Mouse (Mus musculus): ENCODE measurements around the gene Dlg2.

Gene Dlg2

GRCm38 (mm10) chr7:91089211-91089930, 612.9 kb downstream of the Dlg2 start:
- in situ Hi-C loops (cut with MboI, MseI), result no loop called here

DNA sequence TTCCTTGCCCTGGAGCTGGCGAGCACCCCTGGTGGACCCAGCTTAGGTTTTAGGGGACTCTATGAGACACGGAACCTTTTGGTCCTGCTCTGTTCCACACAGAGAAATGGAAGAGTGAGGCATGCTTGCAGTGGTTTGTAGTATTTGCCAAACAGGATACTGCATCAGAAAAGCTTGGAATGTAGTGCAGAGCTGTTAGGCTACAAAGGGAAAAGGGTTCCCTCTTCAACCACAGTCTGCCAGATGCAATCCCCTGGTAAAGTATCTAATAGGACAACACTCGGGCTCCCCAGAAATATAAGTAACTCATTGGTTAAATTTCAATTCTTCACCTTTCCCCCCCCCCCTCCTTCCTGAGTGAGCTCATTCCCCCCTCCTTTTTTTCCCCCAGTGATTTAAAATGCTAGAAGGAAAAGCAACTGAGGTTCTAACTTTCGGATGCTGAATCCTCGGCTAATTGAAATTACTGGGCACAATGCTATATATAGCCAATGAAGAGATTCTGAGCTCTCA, 613.9 kb downstream of the Dlg2 start:
- in situ Hi-C loops (cut with MboI, MseI), result no loop called here

DNA sequence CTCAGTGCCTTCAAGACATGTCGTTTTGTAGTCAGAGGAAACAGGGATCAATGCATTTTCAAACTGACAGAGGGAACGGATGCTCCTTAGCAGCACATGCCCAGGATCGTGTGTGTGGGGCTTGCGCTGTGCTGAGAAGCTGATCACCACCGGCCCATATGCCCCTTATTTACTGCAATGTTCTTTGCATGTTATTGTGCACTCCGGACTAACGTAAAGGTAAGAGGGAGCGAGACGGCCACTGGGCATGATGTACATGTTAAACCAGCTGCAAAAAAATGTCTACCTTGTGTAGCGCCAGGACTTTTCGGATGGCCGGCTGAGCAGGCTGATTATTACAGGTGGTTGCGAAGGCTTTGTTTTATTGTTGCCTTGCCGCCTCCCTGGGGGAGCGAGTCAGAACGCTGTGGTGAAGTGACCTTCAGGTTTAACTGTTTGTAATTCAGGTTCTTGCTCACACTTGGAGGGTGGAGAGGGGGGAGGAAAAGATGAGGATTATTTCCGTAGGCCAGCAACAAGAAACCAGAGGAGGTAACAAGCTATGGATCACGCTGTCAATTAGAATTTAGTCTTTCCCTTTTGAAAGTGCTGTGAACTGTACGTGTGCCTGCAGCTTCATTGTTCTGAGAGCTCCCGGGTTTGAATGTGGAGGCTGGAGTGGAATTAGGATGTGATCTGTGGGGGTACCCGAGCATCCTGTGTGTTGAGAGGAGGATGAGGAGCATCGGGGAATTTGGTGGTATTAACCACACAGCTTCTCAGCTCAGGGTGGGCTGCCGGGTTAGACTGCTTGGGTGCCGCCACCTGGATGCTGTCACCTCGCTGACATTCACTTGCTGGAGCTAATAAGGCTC, 614.6 kb downstream of the Dlg2 start:
- in situ Hi-C loops (cut with MboI, MseI), result no loop called here

DNA sequence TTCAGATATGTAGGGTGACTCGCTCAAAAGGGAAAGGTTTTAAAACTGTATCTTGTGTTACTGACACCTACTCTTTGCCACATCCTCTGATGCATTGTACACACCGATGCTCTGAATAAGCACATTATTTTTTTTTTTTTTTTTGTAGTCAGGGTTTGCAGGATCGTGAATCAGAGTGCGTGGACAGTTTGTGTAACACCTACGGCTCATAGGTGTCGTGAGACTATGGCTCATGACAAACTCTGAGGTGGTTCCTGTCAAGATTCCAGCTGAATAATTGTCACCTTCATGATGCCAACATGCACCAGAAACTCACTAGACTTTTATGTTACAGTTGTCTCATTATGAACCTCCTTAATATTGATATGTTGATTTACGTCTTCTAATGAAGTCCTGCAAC, 620.0 kb downstream of the Dlg2 start:
- in situ Hi-C loops (cut with MboI, MseI), result no loop called here

DNA sequence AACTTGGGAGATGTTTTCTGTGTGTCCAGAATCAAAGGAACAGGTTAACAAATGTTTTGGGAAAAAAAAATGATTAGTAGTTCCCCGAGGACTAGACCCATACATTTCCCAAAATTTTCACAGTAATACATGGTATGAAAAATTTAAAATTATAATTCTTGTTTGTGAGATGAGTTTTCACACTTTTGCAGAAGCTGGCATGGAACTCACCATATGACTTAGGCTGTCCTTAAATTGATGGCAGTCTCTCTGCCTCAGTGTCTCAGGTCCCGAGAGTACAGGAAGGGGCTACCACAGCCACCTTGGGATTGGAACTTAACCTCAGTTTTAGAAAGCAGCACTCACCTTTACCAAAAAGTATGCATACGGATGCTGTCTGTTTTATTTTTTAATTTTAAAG, 622.0 kb downstream of the Dlg2 start:
- in situ Hi-C loops (cut with MboI, MseI), result no loop called here

- in situ Hi-C loops (cut with MboI, MseI), result no loop called here
These were observed 633.1 kb downstream of the Dlg2 start for GRCm38 (mm10) chr7:91109575-91109974.

DNA sequence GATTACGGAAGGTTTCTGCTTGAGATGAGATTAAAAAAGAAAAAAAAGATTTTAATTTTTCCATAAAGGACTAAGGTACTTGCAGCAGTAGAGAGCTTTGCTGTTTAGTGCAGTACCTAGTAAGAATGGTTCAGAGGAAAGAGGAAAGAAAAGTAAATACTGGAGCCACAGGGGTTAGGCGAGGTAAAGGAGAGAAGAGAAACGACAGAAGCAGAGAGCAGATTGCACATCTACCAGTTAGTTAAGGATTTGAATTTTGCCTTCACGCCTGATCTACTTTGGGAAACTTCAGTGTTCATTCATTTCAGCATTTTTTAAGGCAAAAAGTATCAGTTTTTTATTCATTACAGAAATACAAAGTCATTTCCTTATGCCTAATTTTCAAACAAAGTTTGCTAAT, 655.7 kb downstream of the Dlg2 start:
- in situ Hi-C loops (cut with MboI, MseI), result no loop called here

GRCm38 (mm10) chr7:91154096-91154495, 677.6 kb downstream of the Dlg2 start:
- in situ Hi-C loops (cut with MboI, MseI), result no loop called here

- in situ Hi-C loops (cut with MboI, MseI), result no loop called here
These were observed 682.7 kb downstream of the Dlg2 start for GRCm38 (mm10) chr7:91159144-91159543.

DNA sequence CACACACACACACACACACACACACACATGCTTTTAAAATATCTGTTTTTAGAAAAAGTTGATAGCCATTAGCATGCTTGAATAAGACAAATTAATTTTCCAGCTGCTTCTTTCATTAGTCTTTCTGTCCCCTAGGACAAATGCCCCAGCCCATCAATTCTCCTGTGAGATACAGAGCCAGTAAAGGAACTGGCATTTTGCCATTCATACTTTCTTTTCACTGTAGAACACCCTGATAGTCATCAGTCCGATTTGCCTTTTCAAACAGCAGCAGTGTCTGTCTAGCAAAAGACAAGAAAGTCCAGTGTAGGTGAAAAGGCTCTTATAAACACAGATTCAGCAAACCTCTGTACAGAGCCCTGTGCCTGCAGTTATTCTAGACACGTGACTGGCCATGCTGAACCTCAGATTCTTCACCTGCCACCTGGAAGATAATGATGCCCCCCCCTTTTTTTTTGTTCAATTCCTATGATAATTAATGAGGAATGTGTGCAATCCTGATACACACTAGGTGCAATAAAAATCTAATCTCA, 685.2 kb downstream of the Dlg2 start:
- in situ Hi-C loops (cut with MboI, MseI), result no loop called here

DNA sequence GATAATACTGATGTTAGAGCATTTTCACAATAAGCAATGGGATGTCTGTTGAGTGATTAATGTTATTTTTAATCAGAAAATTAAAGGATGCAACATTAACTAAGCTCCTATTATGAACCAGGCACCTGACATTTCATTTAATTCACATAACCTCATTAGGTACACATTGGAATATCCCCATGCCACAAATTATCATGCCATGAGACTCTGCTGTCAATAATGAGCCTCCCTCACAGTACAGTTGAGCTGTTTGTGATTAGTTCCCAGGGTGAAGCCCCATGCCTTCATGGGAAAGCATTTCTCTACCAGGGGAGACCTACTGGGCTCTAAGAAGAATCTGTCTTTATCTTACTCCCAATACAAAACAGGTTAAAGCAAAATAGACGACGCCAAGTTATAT, 697.1 kb downstream of the Dlg2 start:
- in situ Hi-C loops (cut with MboI, MseI), result no loop called here

DNA sequence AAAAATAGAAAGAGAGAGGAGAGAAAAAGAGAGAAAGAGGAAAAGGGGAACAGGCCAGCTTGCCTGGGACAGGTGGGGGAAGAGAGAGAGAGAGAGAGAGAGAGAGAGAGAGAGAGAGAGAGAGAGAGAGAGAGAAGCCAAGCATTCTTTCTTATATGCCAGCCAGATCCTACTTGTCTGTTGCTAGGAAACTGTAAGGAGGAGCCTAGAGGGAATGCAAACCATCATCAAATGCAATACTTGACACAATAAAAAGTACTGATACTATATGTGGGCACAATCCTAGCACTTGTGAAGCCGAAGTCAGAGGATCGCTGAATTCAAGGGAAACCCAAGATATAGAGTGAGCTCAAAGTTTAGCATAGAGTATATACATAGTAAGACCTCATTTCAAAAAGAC, 711.7 kb downstream of the Dlg2 start:
- in situ Hi-C loops (cut with MboI, MseI), result no loop called here

DNA sequence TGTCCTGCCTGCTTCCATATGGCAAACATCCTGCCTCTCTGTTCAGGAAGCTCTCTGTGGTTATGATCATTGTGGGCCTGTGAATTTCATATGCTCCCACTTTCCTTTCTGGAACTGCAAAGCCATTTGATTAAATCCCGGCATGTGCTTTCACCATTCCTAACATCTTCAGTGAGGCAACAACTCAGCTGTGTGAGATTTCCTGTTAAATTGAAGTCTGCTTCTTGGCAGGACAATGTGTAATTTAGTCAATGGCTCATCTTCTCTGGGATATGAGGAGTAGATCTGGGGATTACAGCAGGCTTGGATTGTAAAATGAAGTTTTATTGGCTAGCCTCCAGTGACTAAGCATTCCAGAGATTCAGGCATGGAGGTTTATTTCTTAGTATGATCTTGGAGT, 722.9 kb downstream of the Dlg2 start:
- in situ Hi-C loops (cut with MboI, MseI), result no loop called here

GRCm38 (mm10) chr7:91208083-91208852, 731.8 kb downstream of the Dlg2 start:
- in situ Hi-C loops (cut with MboI, MseI), result no loop called here

GRCm38 (mm10) chr7:91208973-91209372, 732.5 kb downstream of the Dlg2 start:
- in situ Hi-C loops (cut with MboI, MseI), result no loop called here

GRCm38 (mm10) chr7:91212236-91212635, 735.8 kb downstream of the Dlg2 start:
- in situ Hi-C loops (cut with MboI, MseI), result no loop called here

DNA sequence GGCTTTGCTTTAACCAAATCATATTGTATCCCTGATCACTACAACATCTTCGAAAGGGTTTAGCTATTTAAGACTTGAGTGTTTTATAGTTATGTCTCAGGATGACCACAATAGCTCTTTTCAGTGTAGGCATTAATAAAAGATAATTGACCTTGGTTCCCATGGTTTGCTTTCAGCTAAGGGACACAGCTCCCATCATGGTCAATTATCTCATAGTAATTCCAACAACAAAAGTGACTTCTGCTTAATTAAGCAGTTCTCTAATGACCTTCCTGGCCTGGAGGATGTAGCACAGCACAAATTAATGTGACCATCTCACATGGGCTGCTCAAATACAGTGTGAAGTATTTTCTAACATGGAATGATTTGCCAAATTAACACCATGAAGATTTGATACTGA, 738.4 kb downstream of the Dlg2 start:
- in situ Hi-C loops (cut with MboI, MseI), result no loop called here

DNA sequence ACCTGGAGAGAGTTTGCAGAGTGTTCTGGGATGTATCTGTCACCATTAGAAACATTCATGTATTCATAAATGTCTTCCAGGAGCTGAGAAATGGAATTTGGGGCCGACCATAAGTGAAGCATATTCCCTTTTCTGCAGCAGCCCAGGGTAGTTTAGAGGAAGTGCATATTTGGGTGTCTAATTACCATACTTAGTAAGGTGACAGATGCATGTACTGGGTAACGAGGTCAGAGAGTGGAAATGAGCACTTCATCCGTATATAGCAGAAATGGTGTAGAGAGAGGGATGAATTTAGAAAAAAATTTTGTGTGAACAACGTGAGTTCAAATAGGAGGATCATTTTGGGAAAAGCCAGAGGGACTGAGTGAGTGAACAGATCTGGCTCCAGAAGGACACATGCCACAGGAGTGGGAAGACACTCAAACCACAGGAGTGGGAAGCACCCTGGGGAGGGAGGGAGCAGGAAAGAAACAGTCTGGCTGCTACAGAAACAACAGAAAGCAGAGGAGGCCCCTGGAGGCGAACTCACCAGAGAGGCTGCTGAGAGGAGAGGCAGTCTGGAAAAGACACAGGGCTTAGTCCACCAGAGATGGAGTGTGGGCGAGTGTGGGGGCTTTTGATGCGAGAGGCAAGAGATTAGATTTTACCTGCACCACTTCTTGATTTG, 742.0 kb downstream of the Dlg2 start:
- in situ Hi-C loops (cut with MboI, MseI), result no loop called here

DNA sequence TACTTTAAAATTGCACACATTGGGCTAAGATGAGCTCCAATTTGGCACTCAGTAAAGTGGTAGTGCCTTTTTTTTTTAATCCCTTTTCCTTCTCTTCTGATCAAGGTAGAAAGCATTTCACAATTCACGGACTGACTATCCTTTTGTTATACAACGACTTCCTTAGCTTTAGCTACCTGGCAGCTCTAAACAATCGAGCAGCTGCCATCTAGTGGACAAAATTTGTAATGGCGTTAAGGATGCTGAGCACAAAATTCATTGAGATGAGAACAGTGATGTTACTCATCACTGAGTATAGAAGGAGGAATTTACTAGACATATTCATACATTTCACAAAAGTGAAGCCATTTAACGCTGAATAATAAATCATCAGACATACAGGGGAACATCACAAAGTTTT, 750.0 kb downstream of the Dlg2 start:
- in situ Hi-C loops (cut with MboI, MseI), result no loop called here

GRCm38 (mm10) chr7:91241718-91242117, 765.2 kb downstream of the Dlg2 start:
- in situ Hi-C loops (cut with MboI, MseI), result no loop called here

DNA sequence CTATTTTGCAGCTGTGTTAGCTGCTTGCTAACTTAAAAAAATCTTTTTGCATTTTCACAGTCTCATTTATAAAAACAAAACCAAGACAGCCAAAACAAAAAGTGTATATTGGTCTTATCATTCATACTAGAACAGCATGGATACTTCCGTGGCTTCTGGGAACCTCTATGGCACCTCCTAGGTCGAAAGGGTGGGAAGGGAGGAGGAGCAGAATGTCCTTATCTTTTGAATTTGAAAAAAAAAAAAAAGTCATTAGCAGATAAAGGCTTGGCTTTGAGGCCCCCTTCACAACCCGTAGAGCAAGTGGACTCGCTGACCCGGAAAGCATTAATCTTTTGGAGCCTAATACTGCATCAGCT, 785.2 kb downstream of the Dlg2 start:
- in situ Hi-C loops (cut with MboI, MseI), result no loop called here
